Mouse (Mus musculus): Measurements from ENCODE around the gene Smo. TPM values are rescaled to one million over a fixed set of nuclear protein-coding genes. Genes with fewer than 3 reads are reported as not detected.

The Smo gene
- polyA plus RNA-seq, 1 experiment from 2014 or later = 15.8 TPM

DNA sequence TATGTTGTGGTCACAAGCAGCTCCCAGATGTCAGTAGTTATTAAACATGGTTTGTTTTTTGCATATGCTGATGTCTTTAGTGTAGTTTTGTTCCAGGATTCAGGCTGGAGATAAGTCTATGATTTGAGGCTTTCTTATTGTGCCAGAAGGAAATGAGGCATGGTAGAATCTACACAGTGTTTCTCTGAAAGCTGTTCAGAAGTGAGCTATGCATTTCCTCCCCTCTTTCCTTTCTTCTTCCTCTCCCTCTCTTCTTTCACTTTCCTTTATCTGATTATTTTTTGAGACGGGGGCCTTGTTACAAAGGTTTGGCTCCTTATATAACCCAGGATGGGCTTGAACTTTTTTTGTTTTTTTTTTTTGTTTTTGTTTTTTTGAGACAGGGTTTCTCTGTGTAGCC is 58.2 kb downstream of the Smo start:
- Histone ChIP-seq H3K27ac (ENCODE audit: low read length) (no peak overlapping the region), H3K27me3 (ENCODE audit: control insufficient read depth, insufficient read depth, low read length) (no peaks in the 10 kb centered on the region), H3K36me3 (ENCODE audit: control insufficient read depth, insufficient read depth) (no peaks in the 10 kb centered on the region), H3K4me2 (ENCODE audit: low read depth, low read length) (no peak overlapping the region), H3K4me1 (ENCODE audit: control insufficient read depth, insufficient read depth, low read length) (no peaks in the 10 kb centered on the region), H3K9ac (ENCODE audit: low read length) (no peak overlapping the region), H3K9me3 (replicated peaks; ENCODE audit: control insufficient read depth, low read length) (no peaks in the 10 kb centered on the region), H3K4me3 (ENCODE audit: low read length) (no peak overlapping the region)
- ATAC-seq (replicated peaks; ENCODE audit: extremely low read depth, insufficient read depth, low FRiP score) = no peak
- 71% methylated on average over 1 of the region's 1 CpGs for WGBS

DNA sequence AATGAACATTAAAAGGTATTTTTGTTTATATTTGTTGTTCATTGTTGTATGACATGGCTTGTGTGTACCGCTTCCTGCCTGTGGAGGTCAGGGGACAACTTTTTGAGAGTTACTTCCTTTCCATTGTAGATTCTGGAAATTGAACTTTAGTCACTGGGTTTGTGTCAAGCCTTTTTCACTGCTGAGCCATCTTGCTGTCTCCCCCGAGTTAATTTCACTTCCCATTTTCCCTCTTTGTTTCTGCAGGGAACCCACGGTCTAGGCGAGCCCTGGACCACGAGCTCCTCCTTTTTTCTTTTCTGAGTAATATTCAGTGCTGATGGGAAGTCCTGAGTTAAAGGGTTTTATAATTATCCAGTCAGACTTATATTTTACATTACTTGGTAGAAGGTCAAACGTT is 59.3 kb downstream of the Smo start:
- Histone ChIP-seq H3K27me3 (ENCODE audit: control insufficient read depth, insufficient read depth, low read length) (no peaks in the 10 kb centered on the region), H3K9me3 (replicated peaks; ENCODE audit: control insufficient read depth, low read length) (no peaks in the 10 kb centered on the region), H3K4me1 (ENCODE audit: control insufficient read depth, insufficient read depth, low read length) (no peaks in the 10 kb centered on the region), H3K9ac (ENCODE audit: low read length) (no peak overlapping the region), H3K27ac (ENCODE audit: low read length) (no peak overlapping the region), H3K4me3 (ENCODE audit: low read length) (no peak overlapping the region), H3K36me3 (ENCODE audit: control insufficient read depth, insufficient read depth) (no peaks in the 10 kb centered on the region), H3K4me2 (ENCODE audit: low read depth, low read length) (no peak overlapping the region)
- 84% methylated on average over 6 of the region's 6 CpGs for WGBS
- no peak for ATAC-seq (replicated peaks; ENCODE audit: extremely low read depth, insufficient read depth, low FRiP score)

DNA sequence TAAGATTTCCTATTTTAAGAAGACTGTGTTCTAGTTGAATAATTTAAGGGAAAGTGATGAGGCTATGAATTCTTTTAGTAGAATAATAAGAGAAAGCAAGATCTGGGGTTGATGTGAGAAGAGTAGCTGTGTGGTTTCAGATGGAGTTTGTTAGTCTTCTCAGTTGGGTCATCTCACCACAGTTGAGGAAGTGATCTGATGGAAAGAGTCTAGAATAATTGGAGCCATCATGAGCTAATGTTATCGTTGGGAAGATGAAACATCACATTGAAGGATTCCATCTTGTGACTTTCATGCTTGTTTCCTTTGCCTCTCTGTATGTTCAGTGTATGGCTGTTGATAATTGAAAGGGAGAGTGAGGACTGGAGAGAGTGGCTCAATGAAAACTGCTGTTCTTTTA is 67.7 kb downstream of the Smo start:
- H3K4me3 ChIP-seq (ENCODE audit: low read length) = no peak overlapping the region
- no peak overlapping the region for H3K27ac ChIP-seq (ENCODE audit: low read length)
- H3K36me3 ChIP-seq (ENCODE audit: control insufficient read depth, insufficient read depth) = no peaks in the 10 kb centered on the region
- H3K27me3 ChIP-seq (ENCODE audit: control insufficient read depth, insufficient read depth, low read length) = no peaks in the 10 kb centered on the region
- H3K9ac ChIP-seq (ENCODE audit: low read length) = no peak overlapping the region
- H3K4me1 ChIP-seq (ENCODE audit: control insufficient read depth, insufficient read depth, low read length) = no peaks in the 10 kb centered on the region
- H3K9me3 ChIP-seq (replicated peaks; ENCODE audit: control insufficient read depth, low read length) = no peaks in the 10 kb centered on the region
- H3K4me2 ChIP-seq (ENCODE audit: low read depth, low read length) = no peak overlapping the region
- WGBS = 82% methylated on average over 1 of the region's 1 CpGs
- no peak for ATAC-seq (replicated peaks; ENCODE audit: extremely low read depth, insufficient read depth, low FRiP score)

DNA sequence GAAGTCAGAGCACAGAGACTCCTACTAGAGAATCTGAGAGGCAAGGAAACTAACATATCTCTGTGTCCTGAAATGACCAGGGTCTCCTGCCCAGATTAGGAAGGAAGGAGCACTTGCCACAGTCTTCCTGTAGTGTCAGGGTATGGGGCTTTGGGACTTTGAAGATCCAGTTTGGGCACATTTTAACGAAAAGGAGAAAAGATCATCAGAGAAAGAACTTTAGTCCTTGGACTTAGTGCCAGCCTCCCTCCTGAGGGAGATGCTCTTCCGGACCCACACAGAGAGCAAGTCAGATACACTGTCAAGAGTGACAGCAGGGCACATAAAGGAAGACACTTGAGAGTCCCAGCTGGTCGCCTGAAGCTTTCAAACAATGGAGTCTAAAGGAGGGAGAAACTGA is 68.7 kb downstream of the Smo start:
- H3K9me3 ChIP-seq (replicated peaks; ENCODE audit: control insufficient read depth, low read length) = no peaks in the 10 kb centered on the region
- 70% methylated on average over 3 of the region's 3 CpGs for WGBS
- no peaks in the 10 kb centered on the region for H3K27me3 ChIP-seq (ENCODE audit: control insufficient read depth, insufficient read depth, low read length)
- no peaks in the 10 kb centered on the region for H3K36me3 ChIP-seq (ENCODE audit: control insufficient read depth, insufficient read depth)
- no peaks in the 10 kb centered on the region for H3K4me1 ChIP-seq (ENCODE audit: control insufficient read depth, insufficient read depth, low read length)
- ATAC-seq (replicated peaks; ENCODE audit: extremely low read depth, insufficient read depth, low FRiP score) = no peak
- H3K9ac ChIP-seq (ENCODE audit: low read length) = no peak overlapping the region
- H3K4me2 ChIP-seq (ENCODE audit: low read depth, low read length) = no peak overlapping the region
- no peak overlapping the region for H3K27ac ChIP-seq (ENCODE audit: low read length)
- H3K4me3 ChIP-seq (ENCODE audit: low read length) = no peak overlapping the region

DNA sequence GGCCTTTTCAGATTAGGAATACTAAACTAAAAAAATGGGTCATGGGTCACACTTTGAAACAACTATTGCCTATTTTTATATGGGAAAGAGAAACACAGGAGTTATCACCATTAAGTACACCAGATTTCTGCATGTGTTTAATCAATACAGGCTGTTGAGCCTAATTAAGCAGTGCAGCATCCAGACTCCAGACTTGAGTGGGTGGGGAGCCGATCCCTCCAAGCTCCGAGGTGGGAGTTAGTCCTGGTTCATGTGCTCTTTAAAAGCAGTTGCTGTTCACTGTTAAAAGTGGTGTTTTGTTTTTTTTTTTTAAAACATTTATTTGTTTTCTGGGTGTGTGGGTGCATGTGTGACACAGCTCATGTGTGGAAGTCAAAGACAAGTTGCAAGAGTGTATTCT is 70.1 kb downstream of the Smo start:
- Histone ChIP-seq H3K36me3 (ENCODE audit: control insufficient read depth, insufficient read depth) (no peaks in the 10 kb centered on the region), H3K27me3 (ENCODE audit: control insufficient read depth, insufficient read depth, low read length) (no peaks in the 10 kb centered on the region), H3K4me2 (ENCODE audit: low read depth, low read length) (no peak overlapping the region), H3K4me3 (ENCODE audit: low read length) (no peak overlapping the region), H3K27ac (ENCODE audit: low read length) (no peak overlapping the region), H3K9me3 (replicated peaks; ENCODE audit: control insufficient read depth, low read length) (no peaks in the 10 kb centered on the region), H3K4me1 (ENCODE audit: control insufficient read depth, insufficient read depth, low read length) (no peaks in the 10 kb centered on the region), H3K9ac (ENCODE audit: low read length) (no peak overlapping the region)
- 83% methylated on average over 2 of the region's 2 CpGs for WGBS
- ATAC-seq (replicated peaks; ENCODE audit: extremely low read depth, insufficient read depth, low FRiP score) = no peak

Other genes with a start within 250 kb of the Smo start
- 9.2 and 9.5 TPM in 2 replicates for gene Kcp, start 227.6 kb upstream of the Smo start, polyA plus RNA-seq (2015; fragmentation: Nextera tagmentation; extraction: Ambion mirVana)
- 5.4 and 5.7 TPM in 2 replicates for gene Irf5, start 208.9 kb upstream of the Smo start, polyA plus RNA-seq (2015; fragmentation: Nextera tagmentation; extraction: Ambion mirVana)
- gene Tnpo3, start 125.6 kb upstream of the Smo start, polyA plus RNA-seq (2015; fragmentation: Nextera tagmentation; extraction: Ambion mirVana) = 63.5 and 66.4 TPM in 2 replicates
- gene Tspan33, start 41.3 kb upstream of the Smo start, polyA plus RNA-seq (2015; fragmentation: Nextera tagmentation; extraction: Ambion mirVana) = 2.8 and 3.3 TPM in 2 replicates
- gene Ahcyl2, start 32.5 kb downstream of the Smo start, polyA plus RNA-seq (2015; fragmentation: Nextera tagmentation; extraction: Ambion mirVana) = 6.7 and 7.8 TPM in 2 replicates
- 66.6 and 72.8 TPM in 2 replicates for gene Strip2, start 181.5 kb downstream of the Smo start, polyA plus RNA-seq (2015; fragmentation: Nextera tagmentation; extraction: Ambion mirVana)

Measured in heart, embryonic 16.5 days (tissue).